Mouse (Mus musculus) common myeloid progenitor, adult 5-6 weeks (primary cell): Measurements from ENCODE around the gene Zc3h10. TPM values are rescaled to one million over a fixed set of nuclear protein-coding genes. Genes with fewer than 3 reads are reported as not detected.
"Not testable (repeated sequence)": the region's sequence is repeated elsewhere in the genome, so short reads cannot be mapped to it uniquely, and the experiment has no call there.

Experiments
- ATAC-seq: replicated peaks from 2 replicates; pipeline ENCODE4 v1.8.0; 2016; ENCODE audit warnings: low read depth, mild to moderate bottlenecking, moderate TSS enrichment, inconsistent platforms; ENCODE audit not compliant: poor library complexity, severe bottlenecking
- total RNA-seq: library from RNA; stranded (forward); fragments of 200-1000, 187-1606 nt; gene quantifications from 2 replicates; pipeline ENCODE4 v1.2.3, GENCODE M21; 2017

Zc3h10 gene
- total RNA-seq, 1 experiment from 2014 or later = 8.6 TPM

DNA sequence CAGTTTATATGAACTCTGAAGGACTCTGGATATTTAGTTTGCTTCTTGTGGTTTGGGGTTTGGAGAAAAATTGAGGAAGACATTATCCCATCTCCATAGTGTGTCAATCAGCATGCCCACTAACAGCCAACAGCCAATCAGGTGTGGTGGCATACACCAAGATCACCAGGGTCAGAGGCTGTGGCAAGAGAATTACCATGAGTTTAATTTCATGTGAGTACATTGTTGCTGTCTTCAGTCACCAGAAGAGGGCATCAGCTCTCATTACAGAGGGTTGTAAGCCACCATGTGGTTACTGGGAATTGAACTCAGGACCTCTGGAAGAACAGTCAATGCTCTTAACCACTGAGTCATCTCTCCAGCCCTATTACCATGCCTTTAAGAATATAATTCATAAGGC lies 8.7 kb upstream of the Zc3h10 start:
- ATAC-seq = peak; percentile 66; the same call in 1 of the 2 replicates

DNA sequence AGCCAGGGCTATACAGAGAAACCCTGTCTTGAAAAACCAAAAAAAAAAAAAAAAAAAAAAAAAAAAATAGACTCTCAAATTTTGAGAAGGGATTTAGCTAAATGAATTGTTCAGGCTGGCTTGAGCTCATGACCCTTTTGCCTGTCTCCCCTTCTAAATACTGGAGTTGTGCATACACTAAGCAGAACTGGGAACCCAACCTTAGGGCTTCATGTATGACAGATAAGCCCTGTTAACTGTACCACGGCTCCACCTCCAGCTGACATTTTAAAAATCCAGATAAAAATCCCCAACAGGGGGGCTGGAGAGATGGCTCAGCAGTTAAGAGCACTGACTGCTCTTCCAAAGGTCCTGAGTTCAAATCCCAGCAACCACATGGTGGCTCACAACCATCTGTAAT lies 8.0 kb upstream of the Zc3h10 start:
- not testable (repeated sequence) for ATAC-seq

DNA sequence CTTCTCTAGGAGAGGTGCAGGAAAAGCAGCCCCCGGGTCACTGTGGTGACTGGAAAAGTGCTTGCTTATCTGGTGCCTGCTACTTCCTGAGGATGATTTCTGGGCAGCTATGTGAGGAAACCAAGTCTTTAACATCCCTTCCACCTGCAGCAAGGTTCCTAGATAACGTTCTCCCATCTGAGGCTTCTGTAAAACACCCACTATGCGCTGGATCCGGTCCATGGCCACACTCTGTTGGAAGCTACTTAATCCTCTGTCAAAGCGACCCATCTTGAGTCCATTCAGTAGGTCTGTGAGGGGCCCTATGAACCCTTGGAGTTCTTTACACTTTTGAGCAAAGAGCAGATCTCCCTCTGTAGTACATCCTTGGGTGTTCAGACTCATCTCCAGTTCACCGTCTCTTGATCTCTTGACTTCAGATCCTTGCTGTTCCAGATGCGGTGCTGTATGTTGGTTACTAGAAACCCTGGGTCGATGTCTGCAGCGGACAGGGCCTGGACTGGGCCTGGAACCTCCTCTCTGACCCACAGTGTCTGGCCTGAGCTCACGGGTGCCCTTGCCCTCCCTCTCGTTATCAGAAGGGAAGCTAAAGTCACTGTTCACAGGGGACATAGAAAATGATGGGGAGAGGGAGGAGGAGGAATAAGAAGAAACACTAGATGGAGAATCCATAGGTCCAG lies 2.7 kb upstream of the Zc3h10 start:
- not testable (repeated sequence) for ATAC-seq

DNA sequence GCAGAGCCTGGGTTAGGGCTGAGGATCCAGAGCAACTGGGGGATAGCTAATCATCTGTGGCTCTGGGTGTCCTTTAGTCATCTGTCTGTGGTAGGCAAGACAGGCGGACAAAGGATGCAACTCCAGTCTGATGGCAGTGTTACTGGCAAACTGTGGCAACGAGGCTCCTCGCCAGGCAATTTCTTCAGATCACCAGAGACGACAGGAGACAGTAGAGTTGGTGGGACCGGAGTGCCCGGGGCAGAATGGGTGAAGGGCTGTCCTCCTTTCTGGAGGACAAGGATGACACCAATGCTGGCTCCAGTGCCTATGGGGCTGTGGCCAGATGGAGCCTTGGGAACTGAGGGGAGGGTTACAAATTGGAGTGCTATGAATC lies 2.1 kb upstream of the Zc3h10 start:
- ATAC-seq = not testable (repeated sequence)

DNA sequence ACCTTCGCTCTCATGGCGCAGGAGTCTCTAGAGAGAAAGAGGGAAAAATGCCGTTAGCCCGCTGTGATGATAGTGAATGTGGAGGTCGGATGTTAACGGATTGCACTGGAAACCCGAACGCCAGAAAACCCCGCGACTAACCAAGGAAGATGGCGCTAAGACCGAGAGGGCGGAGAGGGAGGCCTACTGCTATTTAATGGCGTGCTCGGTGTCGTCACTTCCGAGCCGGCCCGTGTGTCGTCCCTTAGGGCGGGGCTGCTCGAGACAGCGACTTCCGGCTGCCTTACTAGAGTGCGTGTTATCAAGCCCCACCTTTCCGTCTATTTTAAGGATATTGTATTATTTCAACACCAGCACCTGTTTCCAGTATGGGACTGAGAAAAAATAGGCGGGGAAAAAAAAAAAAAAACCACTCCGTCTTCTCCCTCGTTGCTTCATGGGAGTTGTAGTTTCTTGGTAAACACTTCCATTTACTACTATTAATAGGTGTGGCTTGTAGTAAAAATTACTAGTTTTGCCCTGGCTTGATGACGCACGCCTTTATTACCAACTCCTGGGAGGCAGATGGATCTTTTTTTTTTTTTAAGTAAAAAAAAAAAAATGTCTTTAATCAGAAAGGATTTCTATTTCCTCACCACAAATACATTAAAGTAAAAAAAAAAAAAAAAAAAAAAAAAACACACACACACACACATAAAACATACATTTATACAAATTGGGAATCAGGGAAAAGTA lies 1.5 kb upstream of the Zc3h10 start, which contains the start of gene Rpl41:
Gene Rpl41 (minus strand): TSS at position 359 of the 735 bp plus-strand sequence.
- peak; percentile 74 for ATAC-seq

DNA sequence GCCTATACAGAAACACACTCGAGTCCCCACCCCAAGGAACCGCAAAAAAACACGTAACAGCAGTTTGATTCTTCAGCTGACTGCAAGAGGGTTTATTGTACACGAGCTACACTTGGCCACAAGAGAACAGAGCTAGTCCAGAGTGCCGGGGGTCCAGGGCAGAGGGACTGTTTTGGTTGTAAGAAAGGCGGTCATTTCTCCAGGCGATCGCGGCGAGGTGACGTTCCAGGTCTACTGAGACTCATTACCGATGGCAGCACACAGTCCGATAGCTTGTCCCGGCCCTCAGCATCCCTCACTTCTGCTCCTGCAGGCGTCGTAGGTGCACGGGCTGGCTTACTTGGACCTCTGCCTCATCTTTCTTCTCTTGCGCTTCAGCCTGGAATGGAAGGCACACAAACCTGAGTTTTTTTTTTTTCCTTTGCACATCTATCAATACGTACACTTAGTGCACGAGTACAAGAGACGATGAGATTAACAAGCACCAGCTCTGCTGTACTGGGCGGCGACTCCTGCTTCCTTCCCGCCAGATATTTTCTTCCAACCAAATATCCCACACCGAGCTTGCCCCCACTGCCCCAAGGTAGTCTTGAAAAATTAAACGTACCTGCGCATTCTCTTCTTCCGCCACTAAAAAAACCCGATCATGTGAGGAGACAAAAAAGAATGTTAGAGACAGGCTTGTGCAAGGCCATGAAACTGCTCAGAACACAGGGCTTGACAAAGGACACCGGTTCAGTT lies 647 bp upstream of the Zc3h10 start:
- ATAC-seq = not testable (repeated sequence)

DNA sequence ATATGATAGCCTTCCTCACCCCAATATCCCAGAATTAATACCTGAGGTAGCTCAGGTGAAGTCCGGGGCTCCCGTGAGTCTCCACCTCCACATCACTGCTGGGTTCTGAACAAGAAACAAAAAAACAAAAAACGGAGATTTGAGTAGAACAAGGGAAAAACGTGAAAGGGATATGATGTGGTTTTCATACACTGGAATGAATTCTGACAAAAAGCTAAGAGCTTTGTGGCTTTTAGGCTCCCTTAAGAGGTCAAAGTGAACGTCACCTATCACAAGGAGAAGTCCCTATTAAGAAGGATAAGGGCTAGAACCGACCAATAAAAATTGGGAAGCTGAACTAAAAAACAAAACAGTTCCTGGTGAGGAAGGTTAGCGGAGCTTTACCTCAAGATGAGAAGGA lies 787 bp downstream of the Zc3h10 start:
- ATAC-seq = no peak

DNA sequence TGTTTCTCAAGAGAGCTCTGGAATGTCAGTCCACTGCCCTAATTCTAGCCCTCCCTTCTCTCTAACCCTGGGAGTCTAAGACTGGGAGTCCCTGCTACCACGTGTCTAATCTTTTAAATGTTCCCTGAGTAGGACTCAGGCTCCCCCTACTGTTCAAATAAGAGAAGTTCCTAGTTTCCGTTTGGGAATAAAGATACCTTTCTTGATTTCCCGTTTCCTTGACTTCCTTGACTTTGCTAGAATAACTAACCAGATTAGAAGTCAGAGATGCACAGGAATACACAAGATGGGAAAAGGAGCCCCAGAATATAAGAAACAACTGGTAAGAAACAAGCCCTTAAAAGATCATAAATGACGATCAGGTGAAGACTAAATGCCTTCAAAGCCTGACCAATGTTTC lies 1.2 kb downstream of the Zc3h10 start:
- ATAC-seq = 0 out of 2 replicates have a peak, but pooled peaks have one; percentile 16

DNA sequence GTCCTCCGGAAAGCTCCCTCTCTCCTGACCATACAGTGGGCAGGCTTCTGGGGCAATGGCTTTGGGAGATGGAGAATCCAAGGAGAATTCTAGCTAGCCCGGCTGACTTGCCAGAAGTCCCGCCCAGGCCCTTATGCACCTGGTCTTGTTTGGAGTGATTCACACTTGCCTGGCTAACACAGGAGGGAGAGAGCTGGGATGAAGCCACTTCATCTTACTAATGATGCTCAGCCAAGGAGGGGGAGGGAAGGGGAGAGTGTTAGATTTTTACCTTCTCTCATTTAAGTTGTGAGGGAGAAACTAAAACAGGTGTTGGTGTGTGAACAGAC lies 2.0 kb downstream of the Zc3h10 start:
- ATAC-seq = no peak

DNA sequence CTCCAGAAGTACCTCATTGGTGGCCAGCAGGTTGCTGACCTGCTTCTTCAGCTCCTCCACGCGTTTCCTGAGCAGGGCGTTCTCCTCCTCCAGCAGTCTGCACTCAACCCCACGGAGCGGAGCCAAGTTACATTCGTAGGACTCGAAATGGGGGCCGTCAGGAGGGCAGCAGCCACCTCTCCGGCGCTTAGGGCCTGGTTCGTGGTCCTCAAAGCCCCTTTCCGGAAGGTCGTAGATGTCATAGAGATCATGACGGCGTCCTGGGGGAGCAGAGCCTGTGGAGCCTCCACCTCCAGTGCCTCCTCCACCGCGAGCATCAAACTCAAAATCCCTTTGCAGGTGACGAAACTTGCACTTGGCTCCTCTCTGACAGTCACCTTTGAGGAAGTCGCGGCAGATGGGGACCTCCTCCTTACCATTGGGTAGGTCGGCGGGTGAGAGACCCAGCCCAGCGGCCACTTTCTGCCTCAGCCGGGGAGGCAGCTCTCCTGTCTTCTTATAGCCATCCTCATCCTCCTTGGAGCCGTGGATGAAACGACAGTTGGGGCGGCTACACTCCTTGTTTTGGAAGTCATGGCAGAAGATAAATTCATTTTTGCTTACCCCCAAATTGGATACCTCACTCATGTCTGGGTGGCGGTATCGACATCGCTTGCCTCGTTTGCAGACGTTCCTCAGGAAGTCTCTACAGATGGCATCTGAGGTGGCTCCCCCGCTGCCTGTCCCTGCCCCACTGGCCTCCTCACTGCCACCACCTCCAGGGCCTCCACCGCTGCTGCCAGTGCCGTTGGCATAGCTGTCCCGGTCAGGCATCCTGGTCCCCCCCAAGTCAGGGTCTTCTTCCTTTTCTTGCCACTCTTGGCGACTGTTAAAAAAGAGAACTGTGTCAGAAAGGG lies 2.7 kb downstream of the Zc3h10 start:
- no peak for ATAC-seq

DNA sequence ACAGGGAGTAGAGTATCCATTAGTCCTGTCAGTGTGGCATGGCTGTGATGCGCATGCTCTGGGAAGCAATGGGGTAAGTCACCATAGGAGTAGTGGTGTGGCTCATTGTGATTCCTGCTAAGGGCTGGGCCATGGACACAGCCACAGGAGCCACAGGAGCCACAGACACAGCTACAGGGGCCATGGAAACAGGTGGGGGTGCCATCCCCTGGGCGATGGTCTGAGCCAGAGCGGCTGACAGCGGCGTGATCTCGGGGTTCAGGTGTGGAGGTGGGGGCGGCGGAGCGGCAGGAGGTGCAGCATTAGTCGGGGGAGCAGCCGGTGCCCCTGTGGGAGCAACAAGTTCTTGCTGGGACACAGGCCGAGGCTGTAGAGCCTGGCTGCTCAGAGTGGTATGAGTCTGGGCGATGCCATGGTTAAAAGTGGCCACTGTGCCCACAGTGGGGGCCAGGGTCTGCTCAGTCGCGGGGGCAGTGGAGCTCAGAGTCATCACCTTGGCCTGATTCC lies 3.4 kb downstream of the Zc3h10 start:
- no peak for ATAC-seq

DNA sequence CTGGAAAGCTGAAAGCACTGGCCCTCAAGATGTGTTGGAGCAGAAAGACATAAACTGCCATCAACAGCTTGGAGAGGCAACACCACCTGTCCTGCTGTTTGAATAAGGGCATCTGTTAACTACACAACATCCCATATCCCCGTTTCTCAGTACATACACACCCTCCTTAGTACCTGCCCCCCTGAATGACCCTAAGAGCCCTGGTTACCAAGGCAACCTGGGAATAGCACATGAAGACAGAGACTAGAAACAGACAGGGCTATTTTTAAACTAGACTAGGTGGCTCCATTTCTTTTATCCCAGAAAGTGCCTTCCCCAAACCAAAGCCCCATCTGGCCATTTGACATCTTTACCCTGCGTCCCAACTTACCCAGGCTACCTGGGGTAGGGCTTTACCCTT lies 4.5 kb downstream of the Zc3h10 start:
- ATAC-seq = no peak

DNA sequence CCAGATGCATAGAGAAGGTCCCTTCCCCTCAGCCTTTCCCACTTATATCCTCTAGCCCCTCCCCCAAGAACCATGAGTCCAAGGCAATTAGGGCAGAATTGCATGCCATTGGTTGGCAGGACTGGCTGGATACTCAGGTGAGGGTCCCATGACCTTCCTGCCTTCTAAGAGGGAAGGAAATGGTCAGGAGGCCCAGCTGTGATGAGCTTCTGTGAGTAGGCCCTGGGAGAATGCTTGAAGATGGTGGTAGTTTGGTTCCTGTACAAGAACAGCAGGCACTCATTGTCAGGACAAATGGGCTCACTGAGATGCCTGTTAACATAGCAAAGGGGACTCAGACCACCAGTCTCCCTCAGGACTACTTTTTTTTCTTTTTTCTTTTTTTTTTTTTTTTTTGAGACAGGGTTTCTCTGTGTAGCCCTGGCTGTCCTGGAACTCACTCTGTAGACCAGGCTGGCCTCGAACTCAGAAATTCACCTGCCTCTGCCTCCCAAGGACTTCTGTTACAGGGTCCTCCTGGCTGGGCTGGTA lies 9.2 kb downstream of the Zc3h10 start:
- no peak for ATAC-seq

DNA sequence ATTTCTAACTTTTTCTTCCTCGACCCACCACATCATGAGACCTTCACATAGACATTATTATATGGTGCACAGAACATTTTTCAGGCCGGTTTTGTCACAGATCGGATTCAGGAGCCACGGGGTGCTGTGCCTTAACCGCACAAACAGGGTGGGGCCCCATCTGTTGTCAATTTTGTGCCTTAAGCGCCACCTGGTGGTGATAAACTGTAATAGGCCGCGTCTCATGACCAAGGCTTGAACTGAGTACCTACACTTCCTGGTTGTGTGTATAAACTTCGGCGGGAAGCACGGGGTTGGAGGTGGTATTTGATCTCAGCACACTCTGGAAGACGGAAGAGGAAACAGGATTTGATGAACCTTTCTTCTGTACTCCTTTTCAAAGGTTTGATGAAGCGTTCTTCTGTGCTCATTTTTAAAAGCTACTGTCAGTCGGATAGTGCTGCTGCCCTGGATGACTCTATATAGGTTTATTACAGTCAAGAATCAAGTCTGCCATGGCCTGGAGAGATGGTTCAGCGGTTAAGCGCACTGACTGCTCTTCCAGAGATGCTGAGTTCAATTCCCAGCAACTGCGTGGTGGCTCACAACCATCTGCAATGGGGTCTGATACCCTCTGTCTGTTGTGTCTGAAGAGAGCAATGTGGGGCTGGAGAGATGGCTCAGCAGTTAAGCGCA lies 11.2 kb downstream of the Zc3h10 start:
- peak; percentile 98 for ATAC-seq

DNA sequence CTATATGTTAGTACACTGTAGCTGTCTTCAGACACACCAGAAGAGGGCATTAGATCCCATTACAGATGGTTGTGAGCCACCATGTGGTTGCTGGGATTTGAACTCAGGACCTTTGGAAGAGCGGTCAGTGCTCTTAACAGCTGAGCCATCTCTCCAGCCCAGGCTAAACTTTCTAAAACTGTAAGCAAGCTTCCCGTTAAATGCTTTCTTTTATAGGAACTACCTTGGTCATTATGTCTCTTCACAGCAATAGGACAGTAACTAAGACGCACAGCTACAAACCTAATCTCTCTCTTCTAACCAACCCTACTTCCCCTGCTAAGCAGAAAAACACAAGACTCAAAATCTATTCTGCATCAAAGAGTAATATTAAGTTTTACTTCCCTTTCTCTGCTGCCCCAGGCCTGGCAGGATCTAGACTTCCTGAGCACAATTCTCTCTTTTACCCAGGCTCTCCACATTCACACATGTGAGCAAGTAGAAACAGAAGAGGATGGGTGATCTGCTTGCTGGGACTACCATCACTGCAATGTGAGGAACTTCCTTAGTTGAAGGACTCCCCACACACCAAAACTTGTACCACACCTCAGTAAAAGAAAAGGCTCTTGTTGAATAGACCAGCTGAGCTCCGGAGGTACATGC lies 11.8 kb downstream of the Zc3h10 start:
- peak; percentile 72 for ATAC-seq

DNA sequence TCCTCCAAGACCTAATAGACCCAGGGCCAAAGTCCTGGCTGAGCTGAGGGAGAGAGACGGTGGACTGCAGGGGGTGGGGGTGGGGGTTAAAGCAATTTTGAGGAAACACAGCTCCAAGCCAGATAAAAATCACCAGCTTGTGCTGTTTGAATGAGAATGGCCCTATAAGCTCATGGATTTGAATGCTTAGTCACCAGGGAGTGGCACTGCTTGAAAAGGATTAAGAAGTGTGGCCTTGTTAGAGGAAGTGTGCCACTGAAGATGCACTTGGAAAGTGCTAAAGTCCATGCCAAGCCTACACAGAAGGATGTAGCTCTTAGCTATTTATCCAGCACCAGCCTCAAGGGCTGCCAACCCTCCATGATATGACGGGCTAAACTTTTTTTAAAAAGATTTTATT lies 12.4 kb downstream of the Zc3h10 start:
- no peak for ATAC-seq

DNA sequence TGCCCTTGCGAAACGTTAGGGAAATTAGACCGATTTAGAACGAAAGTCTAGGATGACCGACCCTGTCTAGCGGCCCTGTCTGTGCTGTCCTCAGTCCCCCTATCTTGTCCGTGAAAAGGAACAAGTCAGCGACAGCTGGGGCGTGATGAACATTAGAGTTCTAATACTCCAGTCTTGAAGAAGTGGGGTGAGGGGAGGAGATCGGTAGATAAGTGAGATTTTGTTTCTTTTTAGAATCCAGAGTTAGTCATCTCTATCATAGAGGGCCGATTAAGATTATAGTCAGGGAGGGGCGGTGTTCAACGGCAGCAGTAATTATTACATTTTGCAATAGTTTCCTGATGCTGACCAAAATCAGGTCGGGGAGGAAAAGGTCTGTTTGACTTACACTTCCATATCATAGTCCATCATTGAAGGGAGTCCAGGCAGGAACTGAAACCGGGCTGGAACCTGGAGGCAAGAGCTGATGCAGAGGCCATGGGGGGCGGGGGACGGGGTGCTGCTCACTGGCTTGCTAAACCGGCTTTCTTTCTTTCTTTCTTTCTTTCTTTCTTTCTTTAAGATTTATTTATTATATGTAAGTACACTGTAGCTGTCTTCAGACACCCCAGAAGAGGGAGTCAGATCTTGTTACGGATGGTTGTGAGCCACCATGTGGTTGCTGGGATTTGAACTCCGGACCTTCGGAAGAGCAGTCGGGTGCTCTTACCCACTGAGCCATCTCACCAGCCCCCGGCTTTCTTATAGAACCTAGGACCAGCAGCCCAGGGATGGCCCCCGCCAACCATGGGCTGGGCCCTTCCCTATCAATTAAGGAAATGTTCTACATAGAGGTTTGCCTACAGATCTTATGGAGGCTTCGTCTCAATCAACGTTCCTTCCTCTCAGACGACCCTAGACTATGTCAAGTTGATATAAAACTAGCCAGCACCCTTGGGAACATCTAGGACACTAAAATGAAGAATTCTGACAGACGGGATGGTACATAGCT lies 20.9 kb downstream of the Zc3h10 start:
- ATAC-seq = peak; percentile 8
